Mouse (Mus musculus) c-Kit-positive CD71-negative TER-119-negative erythroid progenitor cells, embryonic 14.5 days (primary cell): Measurements from ENCODE around the gene Banf2.

Experiments used
- DNase-seq: peaks from one replicate; pipeline ENCODE4 v3.0.0-alpha.2; 2013; ENCODE audit warnings: low read depth

The Banf2 gene

DNA sequence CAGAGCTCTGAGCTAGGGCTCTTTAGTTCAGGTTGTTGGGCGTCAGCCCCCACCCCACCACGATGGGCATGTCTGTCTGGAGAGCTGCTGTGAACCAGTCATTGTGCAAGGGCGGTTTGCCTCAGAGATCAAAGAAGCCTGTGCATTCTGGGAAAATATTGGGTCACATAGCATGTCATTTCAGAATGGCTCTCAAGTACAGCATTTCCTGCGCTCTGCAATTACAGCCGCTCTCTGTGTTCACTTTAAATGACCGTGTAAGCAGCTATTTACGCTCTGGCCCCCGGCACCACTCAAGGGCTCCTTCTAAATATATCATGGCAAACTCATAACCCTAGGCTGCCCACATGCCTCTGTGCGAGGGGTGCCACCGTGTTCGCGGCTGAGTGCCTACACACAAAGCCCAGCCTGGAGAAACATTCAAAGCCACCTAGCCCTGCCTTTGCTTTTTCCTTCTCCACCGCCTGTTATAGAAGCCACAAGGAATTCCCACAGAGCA lies 68.7 kb downstream of the Banf2 start:
- DNase-seq = no peak

GRCm38 (mm10) chr2:144107374-144107773 lies 74.5 kb downstream of the Banf2 start:
- no peak for DNase-seq

GRCm38 (mm10) chr2:144107810-144108209 lies 75.0 kb downstream of the Banf2 start:
- DNase-seq = no peak

GRCm38 (mm10) chr2:144108376-144108775 lies 75.5 kb downstream of the Banf2 start:
- no peak for DNase-seq

DNA sequence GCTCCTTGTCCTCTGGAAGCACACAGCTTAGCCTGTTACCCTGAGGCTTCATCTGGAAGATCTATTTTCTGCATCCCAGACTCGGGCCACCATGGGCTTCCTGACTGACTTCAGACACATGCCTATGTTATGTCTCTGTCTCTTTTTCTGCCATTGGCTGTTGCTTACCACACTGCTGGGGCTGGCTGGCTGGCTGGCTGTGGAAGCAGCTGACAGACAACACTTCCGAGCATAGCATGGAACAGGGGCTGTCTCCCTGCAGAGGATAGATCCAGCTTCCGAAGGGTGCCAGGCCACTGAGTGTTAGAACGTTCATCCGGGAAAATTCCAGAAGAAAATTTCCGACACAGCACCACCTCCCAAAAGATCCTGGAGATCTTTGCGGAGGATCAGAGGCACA lies 79.1 kb downstream of the Banf2 start:
- no peak for DNase-seq

- DNase-seq = peak; percentile 23
Observed at GRCm38 (mm10) chr2:144112666-144113065, 79.8 kb downstream of the Banf2 start.

DNA sequence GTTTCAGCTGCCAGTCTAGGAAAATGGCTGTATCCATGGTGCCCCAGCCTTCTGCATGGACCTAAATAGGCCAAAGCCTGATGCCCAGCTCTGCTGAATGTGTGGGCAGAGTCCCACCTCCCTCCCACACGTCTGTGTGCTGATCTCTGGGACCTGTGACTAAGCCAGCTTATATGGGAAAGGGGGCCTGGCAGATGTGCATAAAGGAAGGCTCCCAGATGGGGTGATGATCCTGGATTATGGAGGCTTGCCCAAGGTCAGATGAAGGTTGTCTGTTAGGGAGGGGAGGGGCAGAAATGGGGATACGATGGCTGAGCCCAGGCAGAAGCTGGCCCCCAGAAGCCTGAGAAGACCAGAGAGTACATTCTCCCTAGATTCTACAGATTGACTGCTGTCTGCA lies 85.2 kb downstream of the Banf2 start:
- DNase-seq = no peak

GRCm38 (mm10) chr2:144120186-144120823 lies 87.4 kb downstream of the Banf2 start:
- no peak for DNase-seq

GRCm38 (mm10) chr2:144122068-144122467 lies 89.2 kb downstream of the Banf2 start:
- no peak for DNase-seq
